Mouse (Mus musculus) Patski (cell line): ENCODE data around the gene Alox12b. TPM values are rescaled to one million over a fixed set of nuclear protein-coding genes. Genes with fewer than 3 reads are reported as not detected.

Experiments
- ATAC-seq: fragments of 100-300 bp; one replicate; pipeline ENCODE4 v1.8.0; 2021
- CTCF ChIA-PET: fragments of 350-600 bp; sonication (Branson Sonifier 250); formaldehyde crosslinking; loops from one replicate; lab custom pipeline; 2022; ENCODE audit warnings: inconsistent platforms; lab: Charles Lee
- POLR2A ChIA-PET: fragments of 350-600 bp; sonication (Branson Sonifier 250); formaldehyde crosslinking; loops from one replicate; lab custom pipeline; 2022; ENCODE audit warnings: antibody characterized with exemption, inconsistent platforms; lab: Charles Lee
- DNase-seq: peaks from one replicate; pipeline ENCODE4 v3.0.0-alpha.2; 2011; ENCODE audit warnings: low read depth, low spot score
- H3K27me3 ChIP-seq: fragments of 371-371 bp; one replicate; pipeline ENCODE4 v1.5.1; 2021
- CTCF ChIP-seq: fragments of 100-300 bp; IDR thresholded peaks from one replicate; pipeline ENCODE4 v1.5.1; 2021
- in situ Hi-C: fragments of 300-500 bp; cut with MboI; formaldehyde crosslinking; loops from 3 replicates; pipeline ENCODE4 v1.11.1; 2018; ENCODE audit warnings: low pct_unique_long_range_greater_than_20kb, mixed read lengths
- polyA plus RNA-seq: library from polyadenylated mRNA; unstranded; gene quantifications from one replicate; pipeline ENCODE4 v1.2.3, GENCODE M21; 2021

Alox12b gene
- polyA plus RNA-seq, 1 experiment from 2014 or later, result not detected

GRCm38 (mm10) chr11:69128426-69129122 lies 28.2 kb upstream of the Alox12b start:
- no peaks in the 10 kb centered on the region for H3K27me3 ChIP-seq
- no peak for ATAC-seq
- in situ Hi-C loops, result loop anchor here (5.0 kb wide), 1 partner anchor 114 kb away; no protein-coding TSS in a partner anchor
- TF ChIP-seq CTCF, result no peak
- ChIA-PET CTCF (no interaction called here), POLR2A (no interaction called here)
- DNase-seq, result no peak

GRCm38 (mm10) chr11:69133566-69133922 lies 23.2 kb upstream of the Alox12b start:
- TF ChIP-seq CTCF, result no peak
- H3K27me3 ChIP-seq, result no peaks in the 10 kb centered on the region
- ATAC-seq (no peak), DNase-seq (no peak)
- POLR2A ChIA-PET, result no interaction called here
- in situ Hi-C loops, result no loop called here
- CTCF ChIA-PET, result no interaction called here

GRCm38 (mm10) chr11:69133923-69134621 lies 22.7 kb upstream of the Alox12b start:
- ChIA-PET POLR2A (no interaction called here), CTCF (no interaction called here)
- DNase-seq (no peak), ATAC-seq (no peak)
- no peaks in the 10 kb centered on the region for H3K27me3 ChIP-seq
- TF ChIP-seq CTCF, result no peak
- in situ Hi-C loops, result no loop called here

- no peaks in the 10 kb centered on the region for H3K27me3 ChIP-seq
- in situ Hi-C loops, result no loop called here
- ChIA-PET POLR2A (no interaction called here), CTCF (no interaction called here)
- DNase-seq (no peak), ATAC-seq (no peak)
- no peak for TF ChIP-seq CTCF
These were observed 22.2 kb upstream of the Alox12b start for GRCm38 (mm10) chr11:69134622-69134968.

GRCm38 (mm10) chr11:69135361-69135760 lies 21.4 kb upstream of the Alox12b start:
- no peak for ATAC-seq
- no peak for DNase-seq
- no peaks in the 10 kb centered on the region for H3K27me3 ChIP-seq
- ChIA-PET POLR2A (no interaction called here), CTCF (no interaction called here)
- in situ Hi-C loops, result no loop called here
- TF ChIP-seq CTCF, result no peak

GRCm38 (mm10) chr11:69147546-69147945 lies 9.2 kb upstream of the Alox12b start:
- ChIA-PET POLR2A (no interaction called here), CTCF (no interaction called here)
- ATAC-seq, result no peak
- peaks cover 17% of the 10 kb centered on the region for H3K27me3 ChIP-seq
- in situ Hi-C loops, result no loop called here
- TF ChIP-seq CTCF, result no peak
- DNase-seq, result no peak

GRCm38 (mm10) chr11:69148451-69148960 lies 8.3 kb upstream of the Alox12b start:
- in situ Hi-C loops, result no loop called here
- peaks cover 14% of the 10 kb centered on the region for H3K27me3 ChIP-seq
- DNase-seq (no peak), ATAC-seq (no peak)
- ChIA-PET CTCF (no interaction called here), POLR2A (no interaction called here)
- no peak for TF ChIP-seq CTCF

GRCm38 (mm10) chr11:69149728-69150127 lies 7.1 kb upstream of the Alox12b start:
- ATAC-seq, result no peak
- no peak for TF ChIP-seq CTCF
- in situ Hi-C loops, result no loop called here
- CTCF ChIA-PET, result interaction anchor here (1.3 kb wide), 1 partner anchor 35 kb away, joined by 3 read pairs; no protein-coding TSS in a partner anchor
- POLR2A ChIA-PET, result interaction anchor here (0.7 kb wide), 1 partner anchor 24 kb away, joined by 5 read pairs; no protein-coding TSS in a partner anchor
- peaks cover 17% of the 10 kb centered on the region for H3K27me3 ChIP-seq
- DNase-seq, result no peak

- DNase-seq (no peak), ATAC-seq (no peak)
- H3K27me3 ChIP-seq, result peaks cover 24% of the 10 kb centered on the region
- peak; percentile 78 for TF ChIP-seq CTCF
- POLR2A ChIA-PET, result interaction anchor here (0.6 kb wide), 1 partner anchor 20 kb away, joined by 3 read pairs; no protein-coding TSS in a partner anchor
- in situ Hi-C loops, result no loop called here
- CTCF ChIA-PET, result interaction anchor here (1.3 kb wide), 1 partner anchor 34 kb away, joined by 3 read pairs; no protein-coding TSS in a partner anchor
These were observed 6.3 kb upstream of the Alox12b start for GRCm38 (mm10) chr11:69150444-69150843.

GRCm38 (mm10) chr11:69151004-69151403 lies 5.8 kb upstream of the Alox12b start:
- CTCF ChIA-PET, result interaction anchor here (1.3 kb wide), 1 partner anchor 34 kb away, joined by 3 read pairs; no protein-coding TSS in a partner anchor
- in situ Hi-C loops, result no loop called here
- DNase-seq (no peak), ATAC-seq (no peak)
- no peak for TF ChIP-seq CTCF
- POLR2A ChIA-PET, result interaction anchor here (0.6 kb wide), 1 partner anchor 19 kb away, joined by 3 read pairs; no protein-coding TSS in a partner anchor
- H3K27me3 ChIP-seq, result peaks cover 27% of the 10 kb centered on the region

GRCm38 (mm10) chr11:69153831-69154230 lies 3.0 kb upstream of the Alox12b start:
- in situ Hi-C loops, result no loop called here
- POLR2A ChIA-PET, result no interaction called here
- TF ChIP-seq CTCF, result no peak
- peaks cover 39% of the 10 kb centered on the region for H3K27me3 ChIP-seq
- CTCF ChIA-PET, result interaction anchor here (1.3 kb wide), 1 partner anchor 9 kb away, joined by 3 read pairs; no protein-coding TSS in a partner anchor
- no peak for DNase-seq
- no peak for ATAC-seq
